Mouse (Mus musculus) embryonic facial prominence, embryonic 15.5 days (tissue): Measurements from ENCODE around the gene Nipsnap3a. TPM values are rescaled to one million over a fixed set of nuclear protein-coding genes. Genes with fewer than 3 reads are reported as not detected.

Experiments used
- ATAC-seq: fragments of 200-750 bp; cut with Nextera tagmentation; 2 replicates; pipeline ENCODE4 v1.8.0; 2017; ENCODE audit warnings: low read depth, moderate TSS enrichment; ENCODE audit not compliant: insufficient number of reproducible peaks, low FRiP score, low TSS enrichment
- H3K27ac ChIP-seq: fragments of 300-500 bp; sonication (generic); replicated peaks from 2 replicates; pipeline ENCODE4 v1.5.1; 2015; ENCODE audit warnings: mild to moderate bottlenecking, inconsistent platforms
- H3K27me3 ChIP-seq: fragments of 300-500 bp; sonication (generic); 2 replicates; pipeline ENCODE4 v1.6.1; 2015; ENCODE audit warnings: inconsistent platforms
- H3K36me3 ChIP-seq: fragments of 300-500 bp; sonication (generic); 2 replicates; pipeline ENCODE4 v1.6.1; 2015; ENCODE audit warnings: mild to moderate bottlenecking, inconsistent platforms
- H3K4me1 ChIP-seq: fragments of 300-500 bp; sonication (generic); 2 replicates; pipeline ENCODE4 v1.6.1; 2015; ENCODE audit warnings: inconsistent platforms
- H3K4me2 ChIP-seq: fragments of 300-500 bp; sonication (generic); replicated peaks from 2 replicates; pipeline ENCODE4 v1.6.1; 2015; ENCODE audit warnings: mild to moderate bottlenecking, inconsistent platforms
- H3K4me3 ChIP-seq: fragments of 300-500 bp; sonication (generic); replicated peaks from 2 replicates; pipeline ENCODE4 v1.5.1; 2015; ENCODE audit warnings: mild to moderate bottlenecking, inconsistent platforms
- H3K9ac ChIP-seq: fragments of 300-500 bp; sonication (generic); 2 replicates; pipeline ENCODE4 v1.6.1; 2015; ENCODE audit warnings: inconsistent platforms
- H3K9me3 ChIP-seq: fragments of 300-500 bp; sonication (generic); replicated peaks from 2 replicates; pipeline ENCODE4 v1.6.1; 2016; ENCODE audit warnings: inconsistent platforms
- WGBS: fragments of 180-500 bp; shearing (Covaris S2); methylation state at CpG from one replicate; pipeline ENCODE4 v1.1.7; 2015; 5-methylcytosine and 5-hydroxymethylcytosine counted together
- polyA plus RNA-seq: library from polyadenylated mRNA; unstranded; fragments of >200 nt; fragmentation: Nextera tagmentation; extraction: Ambion mirVana; gene quantifications from 2 replicates; pipeline ENCODE4 v1.2.1, GENCODE M21; 2015

Gene Nipsnap3a
- not detected in 2 replicates for polyA plus RNA-seq

- Histone ChIP-seq H3K9me3 (no peaks in the 10 kb centered on the region), H3K36me3 (no peaks in the 10 kb centered on the region), H3K27ac (no peak within 1 kb of the TSS), H3K4me2 (peak within 1 kb of the TSS; percentile 21), H3K27me3 (no peaks in the 10 kb centered on the region), H3K4me1 (0 out of 2 replicates have a peak, but pooled peaks cover 3% of the 10 kb centered on the region), H3K4me3 (no peak within 1 kb of the TSS; the same call in 1 of the 2 replicates), H3K9ac (no peak within 1 kb of the TSS)
- WGBS: 23% methylated on average over 12 of the region's 12 CpGs
- 0 out of 2 replicates have a peak, but pooled peaks have one; percentile 7 for ATAC-seq
Observed at GRCm38 (mm10) chr4:52989248-52989647, at the start of gene Nipsnap3a. Nipsnap3a (plus strand) TSS chr4:52989272.

GRCm38 (mm10) chr4:52946665-52947064 lies 42.4 kb upstream of the Nipsnap3a start:
- Histone ChIP-seq H3K9me3 (no peaks in the 10 kb centered on the region), H3K4me2 (no peak overlapping the region), H3K4me1 (no peaks in the 10 kb centered on the region), H3K4me3 (no peak overlapping the region), H3K36me3 (no peaks in the 10 kb centered on the region), H3K27ac (no peak overlapping the region), H3K9ac (no peak overlapping the region), H3K27me3 (no peaks in the 10 kb centered on the region)
- no peak for ATAC-seq

- Histone ChIP-seq H3K36me3 (no peaks in the 10 kb centered on the region), H3K9me3 (no peaks in the 10 kb centered on the region), H3K27me3 (no peaks in the 10 kb centered on the region), H3K4me3 (no peak overlapping the region), H3K9ac (no peak overlapping the region), H3K27ac (no peak overlapping the region), H3K4me2 (no peak overlapping the region), H3K4me1 (no peaks in the 10 kb centered on the region)
- ATAC-seq: no peak
- 75% methylated on average over 2 of the region's 2 CpGs for WGBS
Observed at GRCm38 (mm10) chr4:52949005-52949404, 40.1 kb upstream of the Nipsnap3a start.

GRCm38 (mm10) chr4:52958693-52959092 lies 30.4 kb upstream of the Nipsnap3a start:
- no peak for ATAC-seq
- no peaks in the 10 kb centered on the region for H3K9me3 ChIP-seq
- no peak overlapping the region for H3K27ac ChIP-seq
- H3K4me2 ChIP-seq: no peak overlapping the region
- no peak overlapping the region for H3K4me3 ChIP-seq
- H3K36me3 ChIP-seq: no peaks in the 10 kb centered on the region
- WGBS: 37% methylated on average over 4 of the region's 4 CpGs
- no peak overlapping the region for H3K9ac ChIP-seq
- H3K4me1 ChIP-seq: no peaks in the 10 kb centered on the region
- no peaks in the 10 kb centered on the region for H3K27me3 ChIP-seq

- Histone ChIP-seq H3K4me2 (no peak within 1 kb of the TSS), H3K9me3 (no peaks in the 10 kb centered on the region), H3K9ac (no peak within 1 kb of the TSS), H3K27me3 (no peaks in the 10 kb centered on the region), H3K4me1 (no peaks in the 10 kb centered on the region), H3K4me3 (no peak within 1 kb of the TSS), H3K27ac (no peak within 1 kb of the TSS), H3K36me3 (no peaks in the 10 kb centered on the region)
- no peak for ATAC-seq
Observed at GRCm38 (mm10) chr4:52964247-52964646, 24.8 kb upstream of the Nipsnap3a start, which contains the start of gene Olfr270. Olfr270 (plus strand) TSS chr4:52964547.

GRCm38 (mm10) chr4:52985216-52985615 lies 3.9 kb upstream of the Nipsnap3a start:
- WGBS: 67% methylated on average over 2 of the region's 2 CpGs
- no peak for ATAC-seq

GRCm38 (mm10) chr4:52986266-52986665 lies 2.8 kb upstream of the Nipsnap3a start:
- Histone ChIP-seq H3K4me2 (no peak overlapping the region), H3K9ac (no peak overlapping the region), H3K9me3 (no peaks in the 10 kb centered on the region), H3K27me3 (no peaks in the 10 kb centered on the region), H3K4me1 (0 out of 2 replicates have a peak, but pooled peaks cover 3% of the 10 kb centered on the region), H3K36me3 (no peaks in the 10 kb centered on the region), H3K4me3 (no peak overlapping the region), H3K27ac (no peak overlapping the region)
- 89% methylated on average over 2 of the region's 2 CpGs for WGBS
- no peak for ATAC-seq

More at GRCm38 (mm10) chr4:52985216-52985615, 3.9 kb upstream of the Nipsnap3a start:
- Histone ChIP-seq H3K4me2 (no peak overlapping the region), H3K27me3 (no peaks in the 10 kb centered on the region), H3K4me1 (0 out of 2 replicates have a peak, but pooled peaks cover 3% of the 10 kb centered on the region), H3K9ac (no peak overlapping the region), H3K4me3 (no peak overlapping the region), H3K9me3 (no peaks in the 10 kb centered on the region), H3K36me3 (no peaks in the 10 kb centered on the region), H3K27ac (no peak overlapping the region)

- no peaks in the 10 kb centered on the region for H3K36me3 ChIP-seq
- H3K9me3 ChIP-seq: no peaks in the 10 kb centered on the region
- no peak overlapping the region for H3K9ac ChIP-seq
- no peak overlapping the region for H3K4me3 ChIP-seq
- H3K27me3 ChIP-seq: no peaks in the 10 kb centered on the region
- H3K27ac ChIP-seq: no peak overlapping the region
- 91% methylated on average over 6 of the region's 6 CpGs for WGBS
- no peak overlapping the region for H3K4me2 ChIP-seq
- no peak for ATAC-seq
- no peaks in the 10 kb centered on the region for H3K4me1 ChIP-seq
Observed at GRCm38 (mm10) chr4:52999449-52999848, 10.4 kb downstream of the Nipsnap3a start.

GRCm38 (mm10) chr4:53000154-53000553 lies 11.1 kb downstream of the Nipsnap3a start:
- Histone ChIP-seq H3K36me3 (no peaks in the 10 kb centered on the region), H3K4me2 (no peak overlapping the region), H3K4me3 (no peak overlapping the region), H3K27me3 (no peaks in the 10 kb centered on the region), H3K9ac (no peak overlapping the region), H3K4me1 (no peaks in the 10 kb centered on the region), H3K27ac (no peak overlapping the region), H3K9me3 (no peaks in the 10 kb centered on the region)
- 77% methylated on average over 8 of the region's 8 CpGs for WGBS
- ATAC-seq: no peak

- no peak overlapping the region for H3K9ac ChIP-seq
- 60% methylated on average over 4 of the region's 4 CpGs for WGBS
- H3K9me3 ChIP-seq: no peaks in the 10 kb centered on the region
- no peak overlapping the region for H3K4me3 ChIP-seq
- no peaks in the 10 kb centered on the region for H3K36me3 ChIP-seq
- H3K27me3 ChIP-seq: no peaks in the 10 kb centered on the region
- H3K4me1 ChIP-seq: 0 out of 2 replicates have a peak, but pooled peaks cover 5% of the 10 kb centered on the region
- ATAC-seq: no peak
- H3K27ac ChIP-seq: no peak overlapping the region
- no peak overlapping the region for H3K4me2 ChIP-seq
Observed at GRCm38 (mm10) chr4:53009183-53009582, 20.1 kb downstream of the Nipsnap3a start.

GRCm38 (mm10) chr4:53009871-53010270 lies 20.8 kb downstream of the Nipsnap3a start:
- Histone ChIP-seq H3K4me1 (0 out of 2 replicates have a peak, but pooled peaks cover 5% of the 10 kb centered on the region), H3K4me3 (no peak overlapping the region), H3K36me3 (no peaks in the 10 kb centered on the region), H3K27me3 (no peaks in the 10 kb centered on the region), H3K9me3 (no peaks in the 10 kb centered on the region), H3K27ac (no peak overlapping the region), H3K9ac (no peak overlapping the region), H3K4me2 (no peak overlapping the region)
- 89% methylated on average over 4 of the region's 4 CpGs for WGBS
- ATAC-seq: no peak

GRCm38 (mm10) chr4:53011732-53012361 lies 22.8 kb downstream of the Nipsnap3a start, which contains the start of gene Nipsnap3b:
Nipsnap3b (plus strand) TSS chr4:53011880.
- 0 out of 2 replicates have a peak, but pooled peaks cover 5% of the 10 kb centered on the region for H3K9me3 ChIP-seq
- peak; percentile 96 for ATAC-seq
- H3K27ac ChIP-seq: peak within 1 kb of the TSS; percentile 81
- peak within 1 kb of the TSS; percentile 83 for H3K4me3 ChIP-seq
- peaks cover 13% of the 10 kb centered on the region for H3K36me3 ChIP-seq
- under 1% methylated on average over 62 of the region's 63 CpGs for WGBS
- H3K4me1 ChIP-seq: 0 out of 2 replicates have a peak, but pooled peaks cover 5% of the 10 kb centered on the region
- peak within 1 kb of the TSS; percentile 59 for H3K4me2 ChIP-seq
- no peaks in the 10 kb centered on the region for H3K27me3 ChIP-seq
- H3K9ac ChIP-seq: peak within 1 kb of the TSS; percentile 67
